Comparison of ENCODE assay signal across 15 mouse cellular contexts in genomic region chr1:132430818-132431217, GRCm38 (mm10). TPM values are rescaled to one million over a fixed set of nuclear protein-coding genes. Genes with fewer than 3 reads are reported as not detected.
DNase-seq lines count a peak whose midpoint lies in the region; ATAC-seq lines count a peak whose summit lies in the region.
"Had no signal": no experiment of that assay in that cellular context is flagged by ENCODE, and none has a peak within 500 bp of the region (broad histone marks: within the 10 kb centered on the region; RNA-seq: fewer than 3 reads in every experiment).

No protein-coding gene starts in this region.

- WGBS in hindbrain, embryonic 10.5 days: 75% methylated on average over 3 of the region's 3 CpGs
- WGBS in hindbrain, embryonic 12.5 days: 59% methylated on average over 3 of the region's 3 CpGs
- 68% methylated on average over 3 of the region's 3 CpGs for WGBS in embryonic facial prominence, embryonic 10.5 days
- WGBS in hindbrain, embryonic 15.5 days: 34% methylated on average over 3 of the region's 3 CpGs
- WGBS in limb, embryonic 11.5 days: 23% methylated on average over 3 of the region's 3 CpGs

- H3K4me3 ChIP-seq in hindbrain, embryonic 10.5 days: no peak overlapping the region
- H3K4me3 ChIP-seq in hindbrain, embryonic 12.5 days: no peak overlapping the region
- H3K4me3 ChIP-seq in embryonic facial prominence, embryonic 10.5 days: no peak overlapping the region
- H3K4me3 ChIP-seq in hindbrain, embryonic 15.5 days: no peak overlapping the region
- H3K4me3 ChIP-seq in limb, embryonic 11.5 days (ENCODE audit: low read depth, low read length): no peak overlapping the region
- H3K4me3 ChIP-seq: embryonic facial prominence, embryonic 13.5 days; liver, embryonic 13.5 days; neural tube, embryonic 12.5 days had no signal

- H3K27ac ChIP-seq in hindbrain, embryonic 10.5 days: 0 out of 2 replicates have a peak overlapping the region, but pooled peaks have one; percentile 29
- no peak overlapping the region for H3K27ac ChIP-seq in hindbrain, embryonic 12.5 days
- H3K27ac ChIP-seq in embryonic facial prominence, embryonic 10.5 days (replicated peaks): no peak overlapping the region
- H3K27ac ChIP-seq in hindbrain, embryonic 15.5 days (replicated peaks): 0 out of 2 replicates have a peak overlapping the region, but pooled peaks have one; percentile 33
- no peak overlapping the region for H3K27ac ChIP-seq in limb, embryonic 11.5 days (replicated peaks; ENCODE audit: low read depth, low read length)
- H3K27ac ChIP-seq: embryonic facial prominence, embryonic 13.5 days; liver, embryonic 13.5 days; neural tube, embryonic 12.5 days had no signal

- H3K4me2 ChIP-seq in hindbrain, embryonic 12.5 days (replicated peaks): no peak overlapping the region
- no peak overlapping the region for H3K4me2 ChIP-seq in hindbrain, embryonic 15.5 days
- no peak overlapping the region for H3K4me2 ChIP-seq in limb, embryonic 11.5 days (ENCODE audit: low read depth, severe bottlenecking)
- H3K4me2 ChIP-seq: embryonic facial prominence, embryonic 13.5 days; liver, embryonic 13.5 days; neural tube, embryonic 12.5 days had no signal

- DNase-seq in hindbrain, embryonic 10.5 days (ENCODE audit: low spot score): no peak
- peak; percentile 52 for DNase-seq in embryonic facial prominence, embryonic 10.5 days (ENCODE audit: low spot score)
- peak; percentile 28 for DNase-seq in limb, embryonic 11.5 days (ENCODE audit: low spot score)
- no peak for DNase-seq in B cell, adult 2 months
- no peak for DNase-seq in kidney, postnatal 10 days
- DNase-seq in adrenal gland, postnatal 4 days (ENCODE audit: low spot score in 2 of 2): no peak
- DNase-seq: cerebellum, adult 11 months; heart, postnatal 36 days; liver, embryonic 13.5 days; lung, postnatal 4 days; right cerebral cortex, postnatal 4 days had no signal

- H3K9ac ChIP-seq in hindbrain, embryonic 12.5 days: no peak overlapping the region
- no peak overlapping the region for H3K9ac ChIP-seq in hindbrain, embryonic 15.5 days
- H3K9ac ChIP-seq in limb, embryonic 11.5 days (ENCODE audit: low read length): no peak overlapping the region
- H3K9ac ChIP-seq: embryonic facial prominence, embryonic 13.5 days; liver, embryonic 13.5 days; neural tube, embryonic 12.5 days had no signal

- H3K36me3 ChIP-seq in hindbrain, embryonic 10.5 days: peaks cover 13% of the 10 kb centered on the region
- peaks cover 7% of the 10 kb centered on the region for H3K36me3 ChIP-seq in hindbrain, embryonic 12.5 days
- H3K36me3 ChIP-seq in embryonic facial prominence, embryonic 10.5 days (replicated peaks): peaks cover 11% of the 10 kb centered on the region
- H3K36me3 ChIP-seq in hindbrain, embryonic 15.5 days: 0 out of 2 replicates have a peak, but pooled peaks cover 5% of the 10 kb centered on the region
- peaks cover 2% of the 10 kb centered on the region; the same call in 1 of the 2 replicates for H3K36me3 ChIP-seq in limb, embryonic 11.5 days (ENCODE audit: control insufficient read depth, insufficient read depth, low read length)

- no peaks in the 10 kb centered on the region for H3K9me3 ChIP-seq in hindbrain, embryonic 10.5 days
- H3K9me3 ChIP-seq in hindbrain, embryonic 12.5 days (replicated peaks): no peaks in the 10 kb centered on the region
- H3K9me3 ChIP-seq in embryonic facial prominence, embryonic 10.5 days: no peaks in the 10 kb centered on the region
- H3K9me3 ChIP-seq in hindbrain, embryonic 15.5 days: no peaks in the 10 kb centered on the region
- no peaks in the 10 kb centered on the region for H3K9me3 ChIP-seq in limb, embryonic 11.5 days (ENCODE audit: control insufficient read depth, low read length)
- H3K9me3 ChIP-seq: embryonic facial prominence, embryonic 13.5 days; liver, embryonic 13.5 days; neural tube, embryonic 12.5 days had no signal

- peaks cover 18% of the 10 kb centered on the region for H3K4me1 ChIP-seq in hindbrain, embryonic 10.5 days (replicated peaks)
- H3K4me1 ChIP-seq in hindbrain, embryonic 12.5 days: peaks cover 11% of the 10 kb centered on the region; the same call in 1 of the 2 replicates
- peaks cover 20% of the 10 kb centered on the region for H3K4me1 ChIP-seq in embryonic facial prominence, embryonic 10.5 days
- H3K4me1 ChIP-seq in hindbrain, embryonic 15.5 days (replicated peaks): peaks cover 42% of the 10 kb centered on the region
- H3K4me1 ChIP-seq in limb, embryonic 11.5 days (ENCODE audit: control insufficient read depth, insufficient read depth, low read length): peaks cover 10% of the 10 kb centered on the region

- no peaks in the 10 kb centered on the region for H3K27me3 ChIP-seq in hindbrain, embryonic 10.5 days (ENCODE audit: insufficient read depth, poor library complexity, severe bottlenecking)
- no peaks in the 10 kb centered on the region for H3K27me3 ChIP-seq in hindbrain, embryonic 12.5 days
- H3K27me3 ChIP-seq in embryonic facial prominence, embryonic 10.5 days (replicated peaks; ENCODE audit: low read depth, poor library complexity, severe bottlenecking): no peaks in the 10 kb centered on the region
- H3K27me3 ChIP-seq in hindbrain, embryonic 15.5 days: no peaks in the 10 kb centered on the region
- H3K27me3 ChIP-seq in limb, embryonic 11.5 days (ENCODE audit: control insufficient read depth, insufficient read depth, low read length): no peaks in the 10 kb centered on the region
- H3K27me3 ChIP-seq: embryonic facial prominence, embryonic 13.5 days; liver, embryonic 13.5 days; neural tube, embryonic 12.5 days had no signal

- no peak for ATAC-seq in hindbrain, embryonic 12.5 days (ENCODE audit: low FRiP score)
- ATAC-seq in hindbrain, embryonic 15.5 days (ENCODE audit: low FRiP score, low read depth): peak; percentile 68; the same call in 1 of the 2 replicates
- ATAC-seq in limb, embryonic 11.5 days (ENCODE audit: insufficient number of reproducible peaks, low FRiP score, low TSS enrichment, low read depth): no peak

RNA-seq across cellular contexts. Expression of gene Dstyk, which starts 13.5 kb away (rescaled TPM):
- 10.6 and 12.3 TPM in 2 replicates for polyA plus RNA-seq in hindbrain, embryonic 10.5 days (2016; fragmentation: Nextera tagmentation; extraction: Ambion mirVana)
- polyA plus RNA-seq in hindbrain, embryonic 12.5 days (2016; fragmentation: Nextera tagmentation; extraction: Ambion mirVana): 14.3 and 14.6 TPM in 2 replicates
- polyA plus RNA-seq in embryonic facial prominence, embryonic 10.5 days (2016; fragmentation: Nextera tagmentation; extraction: Ambion mirVana): 13.2 and 13.5 TPM in 2 replicates
- 8.6 and 9.9 TPM in 2 replicates for polyA plus RNA-seq in hindbrain, embryonic 15.5 days (2015; fragmentation: Nextera tagmentation; extraction: Ambion mirVana)
- polyA plus RNA-seq in limb, embryonic 11.5 days (2014; fragmentation: Nextera tagmentation; extraction: Ambion mirVana): 15.2 and 18.7 TPM in 2 replicates
- total RNA-seq in adrenal gland, postnatal 4 days (2021): 10 to 100 TPM; 28.3 to 29.0 TPM

RNA-seq across cellular contexts. Expression of gene Tmcc2, which starts 39.7 kb away (rescaled TPM):
- polyA plus RNA-seq in hindbrain, embryonic 10.5 days (2016; fragmentation: Nextera tagmentation; extraction: Ambion mirVana): 15.1 and 18.7 TPM in 2 replicates
- 36.3 and 37.8 TPM in 2 replicates for polyA plus RNA-seq in hindbrain, embryonic 12.5 days (2016; fragmentation: Nextera tagmentation; extraction: Ambion mirVana)
- 10.2 and 11.7 TPM in 2 replicates for polyA plus RNA-seq in embryonic facial prominence, embryonic 10.5 days (2016; fragmentation: Nextera tagmentation; extraction: Ambion mirVana)
- polyA plus RNA-seq in hindbrain, embryonic 15.5 days (2015; fragmentation: Nextera tagmentation; extraction: Ambion mirVana): 38.1 and 41.4 TPM in 2 replicates
- 6.1 and 7.3 TPM in 2 replicates for polyA plus RNA-seq in limb, embryonic 11.5 days (2014; fragmentation: Nextera tagmentation; extraction: Ambion mirVana)
- total RNA-seq in adrenal gland, postnatal 4 days (2021): 10 to 100 TPM; 32.8 to 50.6 TPM

RNA-seq across cellular contexts. Expression of gene Rbbp5, which starts 46.3 kb away (rescaled TPM):
- 47.4 and 60.0 TPM in 2 replicates for polyA plus RNA-seq in hindbrain, embryonic 10.5 days (2016; fragmentation: Nextera tagmentation; extraction: Ambion mirVana)
- 53.7 and 53.8 TPM in 2 replicates for polyA plus RNA-seq in hindbrain, embryonic 12.5 days (2016; fragmentation: Nextera tagmentation; extraction: Ambion mirVana)
- 61.9 and 66.2 TPM in 2 replicates for polyA plus RNA-seq in embryonic facial prominence, embryonic 10.5 days (2016; fragmentation: Nextera tagmentation; extraction: Ambion mirVana)
- 41.4 and 43.8 TPM in 2 replicates for polyA plus RNA-seq in hindbrain, embryonic 15.5 days (2015; fragmentation: Nextera tagmentation; extraction: Ambion mirVana)
- 64.7 and 66.9 TPM in 2 replicates for polyA plus RNA-seq in limb, embryonic 11.5 days (2014; fragmentation: Nextera tagmentation; extraction: Ambion mirVana)
- 10 to 100 TPM; 33.6 to 39.9 TPM for total RNA-seq in adrenal gland, postnatal 4 days (2021)

Comparison
In these comparisons a context has a peak if more than half of its experiments do, and no peak if none do; other contexts are left out.
1. H3K27ac ChIP-seq: peak in hindbrain, embryonic 10.5 days (single experiment) and hindbrain, embryonic 15.5 days (single experiment); none in hindbrain, embryonic 12.5 days (single experiment), embryonic facial prominence, embryonic 10.5 days (single experiment) and limb, embryonic 11.5 days (single experiment).
2. DNase-seq: peak in embryonic facial prominence, embryonic 10.5 days (single experiment) and limb, embryonic 11.5 days (single experiment); none in hindbrain, embryonic 10.5 days (single experiment), B cell, adult 2 months (0 of 2), kidney, postnatal 10 days (single experiment) and adrenal gland, postnatal 4 days (0 of 2).